Comparison of ENCODE assay signal across 8 mouse cellular contexts in the genomic region with DNA sequence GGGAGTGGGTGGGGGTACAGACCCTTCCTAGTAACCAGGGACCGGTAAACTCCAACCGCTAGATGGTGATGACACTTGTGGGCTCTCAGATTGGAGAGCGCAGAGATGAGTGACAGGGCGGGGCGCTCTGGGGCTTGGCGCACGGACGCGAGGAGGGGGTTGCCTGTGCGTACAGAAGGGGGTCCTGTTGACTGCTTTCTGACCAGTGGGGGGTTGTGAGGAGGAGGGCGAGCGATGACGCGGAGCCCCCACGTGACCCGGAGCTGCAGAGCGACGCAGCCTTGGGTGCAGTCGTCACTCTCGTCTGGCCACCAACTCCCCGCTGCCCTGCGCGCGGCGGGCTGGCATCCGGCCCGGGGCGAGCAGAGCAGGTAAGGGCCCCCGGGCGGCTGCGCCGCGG. TPM values are rescaled to one million over a fixed set of nuclear protein-coding genes. Genes with fewer than 3 reads are reported as not detected.
DNase-seq lines count a peak whose midpoint lies in the region; ATAC-seq and TF ChIP-seq lines count a peak whose summit lies in the region.

A gene (plus strand): TSS at position 253 of the 400 bp plus-strand sequence.

- H3K36me3 ChIP-seq in hindbrain, postnatal 0 days (ENCODE audit: insufficient read depth, low read length), result peaks cover 5% of the 10 kb centered on the region; the same call in 1 of the 2 replicates

- TF ChIP-seq CTCF in hindbrain, postnatal 0 days (IDR thresholded peaks at IDR 0.05; ENCODE audit: low read depth), result peak; percentile 48

- no peaks in the 10 kb centered on the region for H3K9me3 ChIP-seq in hindbrain, postnatal 0 days (ENCODE audit: low read length)

- DNase-seq in adrenal gland, adult 18-20 months (ENCODE audit: low spot score in 2 of 2), result peak; percentile 44 to 48
- peak; percentile 57 for DNase-seq in gastrocnemius, postnatal 10 days
- peak; percentile 91 for DNase-seq in hindbrain, postnatal 0 days (ENCODE audit: low spot score)
- peak; percentile 66 for DNase-seq in left cerebral cortex, adult 11 months (ENCODE audit: low spot score)
- peak; percentile 48 for DNase-seq in lung, postnatal 14 days
- DNase-seq in retina, embryonic 14.5 days (ENCODE audit: low spot score), result peak; percentile 87
- DNase-seq in c-Kit-positive CD71-positive TER-119-positive erythroid progenitor cells, embryonic 14.5 days (ENCODE audit: low spot score), result no peak

- WGBS in hindbrain, postnatal 0 days, result 26% methylated on average over 15 of the region's 33 CpGs

- H3K27ac ChIP-seq in hindbrain, postnatal 0 days, result peak within 1 kb of the TSS; percentile 87

- no peaks in the 10 kb centered on the region for H3K4me1 ChIP-seq in hindbrain, postnatal 0 days (ENCODE audit: insufficient read depth, low read length)

- peak within 1 kb of the TSS; percentile 52 for H3K4me3 ChIP-seq in hindbrain, postnatal 0 days (ENCODE audit: low read length)

- H3K27me3 ChIP-seq in hindbrain, postnatal 0 days (ENCODE audit: insufficient read depth, low read length), result no peaks in the 10 kb centered on the region

- peak; percentile 94 for ATAC-seq in common myeloid progenitor, adult 5-6 weeks (replicated peaks; ENCODE audit: low read depth, poor library complexity, severe bottlenecking)
- ATAC-seq in hindbrain, postnatal 0 days, result peak; percentile 98

- H3K4me2 ChIP-seq in hindbrain, postnatal 0 days (ENCODE audit: low read depth, low read length), result peak within 1 kb of the TSS; percentile 58

- peak within 1 kb of the TSS; percentile 67 for H3K9ac ChIP-seq in hindbrain, postnatal 0 days (replicated peaks; ENCODE audit: low read length)

RNA-seq across cellular contexts. Expression of the gene that starts here (rescaled TPM):
- total RNA-seq in adrenal gland, adult 18-20 months (2021), result 10 to 100 TPM in 1 of 2 experiments, 1 to 10 TPM in 1; 6.6 to 12.5 TPM
- 7.9 and 8.1 TPM in 2 replicates for total RNA-seq in common myeloid progenitor, adult 5-6 weeks (2017)
- total RNA-seq in gastrocnemius, postnatal 10 days (2021), result 10 to 100 TPM; 25.4 to 29.8 TPM
- 12.8 and 12.9 TPM in 2 replicates for total RNA-seq in hindbrain, postnatal 0 days (2014; rRNA removed)
- 5.6 and 6.0 TPM in 2 replicates for polyA plus RNA-seq in hindbrain, postnatal 0 days (2015; fragmentation: Nextera tagmentation; extraction: Ambion mirVana)
